Mouse (Mus musculus) retina, postnatal 7 days (tissue): ENCODE data around the gene Gpr84.

ENCODE experiments used
- DNase-seq: peaks from one replicate; pipeline ENCODE4 v3.0.0-alpha.2; 2012; ENCODE audit warnings: low read depth, low spot score

Gpr84 gene

DNA sequence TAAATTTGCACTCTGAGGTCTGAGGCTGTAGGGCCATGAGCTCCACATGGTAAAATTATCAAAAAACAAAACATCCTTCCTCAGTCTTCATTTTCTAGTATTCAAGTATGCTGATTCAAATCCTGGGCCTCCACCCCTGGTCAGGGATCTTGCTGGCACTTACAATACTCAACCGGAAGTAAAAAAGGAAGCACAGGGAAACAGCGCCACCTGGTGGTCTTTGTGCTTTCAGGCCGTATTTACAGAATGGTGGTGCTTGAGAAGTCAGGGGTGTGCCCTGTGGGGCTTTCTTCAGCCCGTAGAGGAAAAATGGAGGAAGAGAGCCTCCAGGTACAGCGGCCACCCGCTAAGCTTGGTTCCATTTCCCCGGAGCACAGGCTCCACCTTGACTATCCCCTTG, 3.3 kb downstream of the Gpr84 start:
- peak; percentile 93 for DNase-seq

DNA sequence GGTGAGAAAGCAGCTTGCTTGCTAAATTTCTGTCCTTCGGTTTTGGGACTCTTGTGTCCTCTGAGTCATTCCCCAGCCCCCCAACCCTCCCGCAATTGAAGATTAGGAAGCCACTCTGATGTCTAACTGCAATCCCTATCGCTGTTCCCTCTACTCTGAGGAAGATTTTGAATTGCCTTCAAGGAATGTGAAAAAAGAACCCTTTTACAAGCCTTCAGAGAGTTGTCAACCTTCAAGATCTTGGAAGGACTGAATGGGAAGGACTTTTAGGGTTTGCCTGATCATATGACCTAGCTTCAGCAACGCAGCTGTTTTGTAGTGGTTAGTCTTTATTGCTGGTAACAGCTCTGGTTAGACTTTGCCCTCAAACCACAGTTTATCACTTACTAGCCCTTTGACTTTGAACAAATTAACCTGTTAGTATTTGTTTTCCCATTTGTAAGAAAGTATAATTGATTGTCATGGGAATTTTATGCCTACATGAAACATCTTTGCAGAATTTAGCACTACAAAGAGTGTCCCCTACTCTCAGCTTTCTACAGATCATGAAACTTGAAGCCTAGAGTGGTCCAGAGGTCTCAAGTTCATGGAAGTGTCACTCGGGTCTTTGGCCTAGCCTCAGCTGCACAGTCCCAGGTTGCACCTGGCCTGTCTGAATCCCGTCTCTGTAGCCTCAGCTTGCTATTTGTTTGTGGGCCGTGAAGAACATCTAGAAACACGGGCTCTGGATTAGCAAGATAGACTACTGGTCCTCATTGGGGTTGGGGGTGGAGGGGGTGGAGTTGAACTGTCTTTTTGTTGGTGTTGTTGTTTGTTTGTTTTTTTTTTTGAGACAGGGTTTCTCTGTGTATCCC, 4.4 kb downstream of the Gpr84 start:
- DNase-seq, result no peak

GRCm38 (mm10) chr15:103305070-103305678, 5.2 kb downstream of the Gpr84 start:
- DNase-seq, result peak; percentile 96

- DNase-seq, result no peak
These were observed 5.8 kb downstream of the Gpr84 start for GRCm38 (mm10) chr15:103304616-103304969.

- DNase-seq, result no peak
These were observed 6.3 kb downstream of the Gpr84 start for GRCm38 (mm10) chr15:103303916-103304615.

- no peak for DNase-seq
These were observed 7.9 kb downstream of the Gpr84 start for GRCm38 (mm10) chr15:103302341-103303021.

- DNase-seq, result no peak
These were observed 8.7 kb downstream of the Gpr84 start for GRCm38 (mm10) chr15:103301547-103302340.

GRCm38 (mm10) chr15:103301046-103301445, 9.4 kb downstream of the Gpr84 start:
- DNase-seq, result no peak

GRCm38 (mm10) chr15:103300560-103300959, 9.9 kb downstream of the Gpr84 start:
- DNase-seq, result no peak

DNA sequence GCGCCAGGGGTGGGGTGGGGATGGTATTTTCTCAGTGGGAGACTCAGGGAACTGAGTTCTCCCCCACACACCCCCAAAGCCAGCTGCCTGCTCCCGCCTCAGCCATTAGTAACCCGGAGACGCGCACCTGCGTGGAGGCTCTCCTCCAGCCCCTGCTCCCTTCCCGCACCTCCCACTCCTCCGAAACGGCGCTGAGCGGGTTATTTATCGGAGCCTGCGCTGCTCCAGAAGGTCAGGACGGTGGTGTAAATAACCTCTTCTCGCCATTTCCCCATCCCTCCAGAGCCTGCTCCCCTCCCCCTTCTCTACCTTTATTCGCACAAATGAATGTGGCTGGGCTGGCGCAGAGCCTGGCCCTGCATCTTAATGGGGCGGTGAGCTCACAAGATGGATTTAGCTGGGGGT, 10.3 kb downstream of the Gpr84 start:
- DNase-seq, result no peak

DNA sequence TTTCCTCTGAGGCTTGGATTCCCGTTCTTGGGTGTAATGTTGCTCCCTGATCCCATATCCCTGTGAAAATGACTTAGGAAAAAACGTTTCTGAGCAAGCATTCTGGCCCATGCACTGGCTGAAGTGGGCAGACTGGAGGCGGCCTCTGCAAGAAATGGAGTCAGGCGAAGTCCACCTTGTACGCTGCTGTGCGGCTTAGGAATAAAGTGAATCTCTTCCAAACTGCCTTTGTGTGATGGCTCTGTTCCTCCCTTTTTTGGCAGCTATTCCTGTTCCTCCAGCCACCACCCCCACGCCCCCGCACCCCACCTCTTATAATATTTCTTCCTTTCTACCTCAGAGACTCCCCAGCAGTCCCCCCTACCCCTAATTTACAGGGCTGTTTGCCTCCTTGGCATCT, 10.8 kb downstream of the Gpr84 start:
- no peak for DNase-seq

DNA sequence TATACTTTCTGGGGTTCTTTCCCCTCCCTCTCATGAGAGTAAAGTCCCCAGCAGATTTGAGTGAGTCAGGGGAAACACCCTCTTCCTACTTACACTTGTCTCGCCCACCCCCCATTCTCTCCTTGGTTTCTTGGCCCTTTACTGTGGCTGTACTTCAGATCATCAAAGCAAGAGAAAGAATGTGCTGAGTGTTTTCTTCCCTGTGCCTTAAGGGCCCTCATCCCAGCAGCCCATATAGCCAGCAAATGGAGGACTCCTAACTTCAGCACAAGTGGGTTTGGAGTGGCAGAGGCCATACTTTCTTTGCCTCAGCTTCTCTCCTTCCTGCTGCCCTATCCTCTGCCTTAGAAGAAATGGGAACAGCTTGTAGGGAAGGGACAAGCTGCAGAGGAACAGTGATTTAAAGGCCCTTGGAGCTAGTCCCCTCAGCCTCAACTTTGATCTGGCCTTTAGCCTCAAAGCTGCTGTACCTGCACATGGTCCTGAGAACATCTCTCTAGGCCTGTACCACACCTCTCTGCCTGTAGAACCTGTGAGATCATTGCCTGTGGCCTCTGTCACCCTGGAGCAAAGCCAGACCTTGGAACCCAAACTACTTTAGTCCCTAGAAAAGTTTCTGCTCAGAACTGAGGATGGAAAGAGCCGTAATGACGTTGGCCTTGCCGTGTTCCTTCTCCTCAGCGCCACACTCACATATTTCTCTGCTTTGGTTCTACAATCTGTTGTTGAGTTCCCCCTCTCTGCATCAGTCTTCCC, 11.4 kb downstream of the Gpr84 start:
- no peak for DNase-seq

DNA sequence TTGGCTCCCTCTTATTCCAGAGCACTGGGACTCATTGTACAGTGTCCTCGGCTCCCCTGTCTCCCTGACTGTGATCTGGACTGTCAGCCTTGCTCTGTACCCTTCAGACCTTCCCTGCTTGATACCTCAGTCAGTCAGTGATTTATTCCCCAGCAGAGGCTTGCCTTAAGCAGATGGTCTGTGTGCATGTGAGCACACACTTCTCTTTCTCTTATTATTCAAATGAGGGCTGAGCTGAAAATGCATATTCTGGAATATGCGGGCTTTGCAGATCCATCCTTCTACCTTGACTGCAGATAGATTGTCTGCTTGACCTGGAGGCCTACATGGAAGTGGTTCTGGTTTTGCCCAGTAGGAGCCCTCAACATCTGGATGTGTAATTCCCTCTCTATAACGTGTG, 12.4 kb downstream of the Gpr84 start:
- no peak for DNase-seq

- DNase-seq, result no peak
These were observed 13.1 kb downstream of the Gpr84 start for GRCm38 (mm10) chr15:103297313-103297712.

DNA sequence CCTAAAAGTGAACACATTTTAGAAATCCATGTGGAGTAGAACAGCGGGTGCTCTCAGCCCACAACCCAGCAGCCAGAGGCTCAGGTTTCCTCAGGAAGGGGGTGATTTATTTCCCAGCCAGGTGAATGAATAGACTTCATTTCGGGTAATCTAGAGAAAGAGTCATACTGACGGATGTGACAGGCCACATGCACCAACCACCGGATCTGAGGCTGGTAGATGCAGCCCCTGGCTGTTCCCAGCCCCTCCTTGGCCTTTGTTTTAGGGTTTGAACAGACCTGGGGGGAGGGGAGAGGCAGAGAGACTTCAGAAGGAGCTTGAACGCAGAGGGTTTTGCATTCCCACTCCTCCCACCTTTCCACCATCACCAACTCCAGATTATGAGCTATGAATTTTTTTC, 14.6 kb downstream of the Gpr84 start:
- DNase-seq, result no peak

GRCm38 (mm10) chr15:103294649-103295048, 15.8 kb downstream of the Gpr84 start:
- no peak for DNase-seq

- no peak for DNase-seq
These were observed 17.0 kb downstream of the Gpr84 start for GRCm38 (mm10) chr15:103293375-103293774.

- no peak for DNase-seq
These were observed 17.6 kb downstream of the Gpr84 start for GRCm38 (mm10) chr15:103292673-103293345.

DNA sequence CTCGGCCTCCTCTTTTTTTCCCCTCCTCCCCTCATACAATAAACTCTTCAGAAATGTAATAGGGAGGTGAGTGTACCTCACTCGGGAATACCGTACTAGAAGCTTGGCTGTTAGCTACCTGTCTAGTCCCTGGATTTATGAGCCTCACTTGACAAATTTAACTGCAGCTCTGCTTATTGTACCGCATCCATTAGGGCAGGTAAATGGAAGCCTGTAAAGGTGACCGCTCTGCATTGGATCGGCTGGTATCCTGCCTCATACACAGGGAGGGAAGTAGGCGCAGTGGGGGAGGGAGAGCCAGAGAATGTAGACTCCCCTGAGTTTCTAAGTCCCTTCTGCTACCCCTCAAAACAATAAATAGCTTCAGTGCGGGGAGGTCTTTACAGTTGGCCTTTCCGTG, 19.6 kb downstream of the Gpr84 start:
- no peak for DNase-seq

DNA sequence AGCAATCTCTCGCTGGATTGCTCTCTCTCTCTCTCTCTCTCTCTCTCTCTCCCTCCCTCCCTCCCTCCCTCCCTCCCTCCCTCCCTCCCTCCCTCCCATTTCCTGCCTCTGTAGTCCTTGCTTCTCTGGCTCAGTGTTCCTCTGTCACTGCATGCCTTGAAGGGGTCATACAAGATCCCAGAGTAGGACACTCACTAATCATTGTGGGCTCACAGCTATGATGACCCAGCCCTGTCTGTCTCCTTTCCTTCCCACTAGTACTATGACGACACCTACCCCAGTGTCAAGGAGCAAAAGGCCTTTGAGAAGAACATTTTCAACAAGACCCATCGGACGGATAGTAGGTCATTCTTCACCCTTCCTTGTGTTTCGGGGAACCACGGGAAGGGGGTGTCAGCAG, 20.0 kb downstream of the Gpr84 start:
- no peak for DNase-seq
